Mouse (Mus musculus) ES-Bruce4 (cell line): Measurements from ENCODE around the gene Ulk4. TPM values are rescaled to one million over a fixed set of nuclear protein-coding genes. Genes with fewer than 3 reads are reported as not detected.

Experiments
- H3K27ac ChIP-seq: 2 replicates; pipeline ENCODE4 v1.5.1; 2012; ENCODE audit warnings: low read length, inconsistent platforms; ENCODE audit not compliant: insufficient read depth
- H3K27me3 ChIP-seq: 2 replicates; pipeline ENCODE4 v1.6.1; 2012; ENCODE audit warnings: mild to moderate bottlenecking, low read length, inconsistent platforms; ENCODE audit not compliant: control insufficient read depth, poor library complexity, insufficient read depth, severe bottlenecking
- H3K36me3 ChIP-seq: 2 replicates; pipeline ENCODE4 v1.6.1; 2012; ENCODE audit warnings: inconsistent platforms, mild to moderate bottlenecking, low read length, moderate library complexity; ENCODE audit not compliant: control insufficient read depth, poor library complexity, insufficient read depth, severe bottlenecking
- H3K4me1 ChIP-seq: one replicate; pipeline ENCODE4 v1.8.1; 2011; ENCODE audit warnings: low read length; ENCODE audit not compliant: control insufficient read depth, insufficient read depth
- H3K4me3 ChIP-seq: 2 replicates; pipeline ENCODE4 v1.5.1; 2011; ENCODE audit warnings: low read depth, mild to moderate bottlenecking, low read length
- H3K9ac ChIP-seq: 2 replicates; pipeline ENCODE4 v1.6.1; 2012; ENCODE audit warnings: low read depth, mild to moderate bottlenecking, inconsistent platforms; ENCODE audit not compliant: poor library complexity, severe bottlenecking
- H3K9me3 ChIP-seq: replicated peaks from 2 replicates; pipeline ENCODE4 v1.6.1; 2012; ENCODE audit warnings: mild to moderate bottlenecking, low read length, inconsistent platforms; ENCODE audit not compliant: control insufficient read depth, poor library complexity, insufficient read depth, severe bottlenecking
- CTCF ChIP-seq: IDR thresholded peaks from one replicate; pipeline ENCODE4 v1.8.1; 2011; ENCODE audit warnings: low read depth, low read length
- EP300 ChIP-seq: IDR thresholded peaks from 2 replicates; pipeline ENCODE4 v1.6.1; 2011; ENCODE audit warnings: low read depth, low read length; ENCODE audit not compliant: insufficient read depth
- POLR2A ChIP-seq: IDR thresholded peaks from one replicate; pipeline ENCODE4 v1.8.1; 2011; ENCODE audit warnings: low read length; ENCODE audit not compliant: insufficient read depth
- polyA plus RNA-seq: library from polyadenylated mRNA; stranded (reverse); fragments of >200 nt; gene quantifications from 2 replicates; pipeline ENCODE4 v1.2.4, GENCODE M21; 2011; ENCODE audit warnings: low read depth; ENCODE audit not compliant: missing spikeins, insufficient read depth, insufficient read length

The Ulk4 gene
- polyA plus RNA-seq, 1 experiment: 3.3 TPM

DNA sequence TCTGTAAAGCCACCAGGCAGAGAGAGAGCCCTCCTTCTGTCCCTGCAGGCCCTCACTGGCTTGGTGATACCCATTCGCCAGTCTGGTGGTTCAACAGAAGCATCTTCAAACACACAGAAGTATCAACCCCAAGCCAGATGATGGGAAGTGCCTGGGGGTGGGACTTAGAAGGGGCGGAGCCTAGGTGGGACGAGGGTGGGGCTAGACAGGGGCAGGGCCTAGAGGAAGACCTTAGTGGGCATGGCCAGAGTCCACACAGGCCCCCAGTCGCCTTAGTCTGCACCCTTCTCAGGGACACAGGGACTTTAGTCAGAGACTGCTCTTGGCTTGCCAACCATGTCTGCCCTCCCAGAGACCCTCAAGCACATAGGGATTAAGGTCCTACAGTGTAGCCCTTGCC is 265.5 kb downstream of the Ulk4 start:
- H3K27me3 ChIP-seq: no peaks in the 10 kb centered on the region
- H3K9ac ChIP-seq: no peak overlapping the region
- H3K9me3 ChIP-seq: no peaks in the 10 kb centered on the region
- H3K4me1 ChIP-seq: no peaks in the 10 kb centered on the region
- no peaks in the 10 kb centered on the region for H3K36me3 ChIP-seq
- TF ChIP-seq EP300 (no peak), POLR2A (no peak), CTCF (no peak)
- no peak overlapping the region for H3K27ac ChIP-seq
- H3K4me3 ChIP-seq: no peak overlapping the region

- Histone ChIP-seq H3K4me1 (no peaks in the 10 kb centered on the region), H3K9me3 (no peaks in the 10 kb centered on the region), H3K4me3 (no peak overlapping the region), H3K27me3 (no peaks in the 10 kb centered on the region), H3K9ac (no peak overlapping the region), H3K27ac (no peak overlapping the region), H3K36me3 (no peaks in the 10 kb centered on the region)
- TF ChIP-seq EP300 (no peak), CTCF (no peak), POLR2A (no peak)
Measured at GRCm38 (mm10) chr9:121010544-121010943, 266.5 kb downstream of the Ulk4 start.

DNA sequence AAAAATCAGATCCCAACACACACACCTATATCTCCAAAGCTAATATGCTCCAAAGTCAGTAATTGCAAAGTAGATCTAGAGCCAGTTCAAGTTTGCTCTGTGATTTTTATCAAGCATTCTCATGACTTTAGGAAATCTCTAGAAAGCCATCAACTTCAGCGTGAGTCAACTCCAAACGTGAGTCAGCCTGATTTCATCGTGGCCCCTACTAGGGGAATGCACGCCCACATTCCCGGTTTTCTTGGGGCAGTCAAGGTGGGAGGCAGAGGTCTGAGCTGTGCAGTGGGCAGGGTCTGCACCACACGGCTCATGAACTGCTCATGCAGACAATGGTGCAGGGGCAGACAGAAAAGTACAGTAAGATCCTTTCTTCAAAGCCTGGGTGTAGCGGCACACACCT is 271.0 kb downstream of the Ulk4 start:
- no peak for TF ChIP-seq POLR2A
- no peak for TF ChIP-seq EP300
- no peak for TF ChIP-seq CTCF
- H3K36me3 ChIP-seq: no peaks in the 10 kb centered on the region
- no peak overlapping the region for H3K27ac ChIP-seq
- H3K9ac ChIP-seq: no peak overlapping the region
- H3K27me3 ChIP-seq: no peaks in the 10 kb centered on the region
- H3K9me3 ChIP-seq: no peaks in the 10 kb centered on the region
- H3K4me1 ChIP-seq: peaks cover 2% of the 10 kb centered on the region
- no peak overlapping the region for H3K4me3 ChIP-seq

GRCm38 (mm10) chr9:121001681-121002540 is 275.1 kb downstream of the Ulk4 start:
- no peaks in the 10 kb centered on the region for H3K9me3 ChIP-seq

GRCm38 (mm10) chr9:121000641-121001320 is 276.2 kb downstream of the Ulk4 start:
- Histone ChIP-seq H3K9ac (no peak overlapping the region), H3K4me3 (no peak overlapping the region), H3K4me1 (peaks cover 2% of the 10 kb centered on the region), H3K27me3 (no peaks in the 10 kb centered on the region), H3K36me3 (no peaks in the 10 kb centered on the region), H3K9me3 (no peaks in the 10 kb centered on the region), H3K27ac (no peak overlapping the region)
- TF ChIP-seq POLR2A (no peak), EP300 (no peak), CTCF (no peak)

More at GRCm38 (mm10) chr9:121001681-121002540, 275.1 kb downstream of the Ulk4 start:
- TF ChIP-seq POLR2A: no peak
- TF ChIP-seq CTCF: no peak
- Histone ChIP-seq H3K4me3 (no peak overlapping the region), H3K27me3 (no peaks in the 10 kb centered on the region), H3K4me1 (peaks cover 2% of the 10 kb centered on the region), H3K36me3 (no peaks in the 10 kb centered on the region), H3K9ac (no peak overlapping the region), H3K27ac (no peak overlapping the region)

GRCm38 (mm10) chr9:120998696-120999095 is 278.3 kb downstream of the Ulk4 start:
- Histone ChIP-seq H3K9ac (no peak overlapping the region), H3K4me3 (no peak overlapping the region), H3K9me3 (no peaks in the 10 kb centered on the region), H3K27ac (no peak overlapping the region), H3K4me1 (peaks cover 2% of the 10 kb centered on the region), H3K27me3 (no peaks in the 10 kb centered on the region), H3K36me3 (no peaks in the 10 kb centered on the region)
- TF ChIP-seq CTCF: no peak
- TF ChIP-seq POLR2A: no peak
- TF ChIP-seq EP300: no peak
